Comparison of ENCODE assay signal across 8 mouse cellular contexts in genomic region chr13:56112496-56112895, GRCm38 (mm10). TPM values are rescaled to one million over a fixed set of nuclear protein-coding genes. Genes with fewer than 3 reads are reported as not detected.
DNase-seq lines count a peak whose midpoint lies in the region; ATAC-seq lines count a peak whose summit lies in the region.

No protein-coding gene starts in this region.

- WGBS in hindbrain, embryonic 12.5 days: 13% methylated on average over 4 of the region's 4 CpGs
- 36% methylated on average over 4 of the region's 4 CpGs for WGBS in hindbrain, embryonic 11.5 days
- 10% methylated on average over 4 of the region's 4 CpGs for WGBS in limb, embryonic 10.5 days

- H3K27ac ChIP-seq in hindbrain, embryonic 12.5 days: no peak overlapping the region
- H3K27ac ChIP-seq in hindbrain, embryonic 11.5 days (ENCODE audit: low read depth, low read length): no peak overlapping the region
- H3K27ac ChIP-seq in limb, embryonic 10.5 days: peak overlapping the region; percentile 72

- peaks cover 75% of the 10 kb centered on the region for H3K4me1 ChIP-seq in hindbrain, embryonic 12.5 days
- no peaks in the 10 kb centered on the region for H3K4me1 ChIP-seq in hindbrain, embryonic 11.5 days (replicated peaks; ENCODE audit: control insufficient read depth, insufficient read depth, low read length)
- peaks cover 94% of the 10 kb centered on the region for H3K4me1 ChIP-seq in limb, embryonic 10.5 days

- no peak overlapping the region for H3K4me3 ChIP-seq in hindbrain, embryonic 12.5 days
- no peak overlapping the region for H3K4me3 ChIP-seq in hindbrain, embryonic 11.5 days (ENCODE audit: low read depth, low read length)
- peak overlapping the region; percentile 23 for H3K4me3 ChIP-seq in limb, embryonic 10.5 days

- DNase-seq in hindbrain, embryonic 11.5 days (ENCODE audit: low spot score): no peak
- peak; percentile 23 to 28 for DNase-seq in B cell, adult 2 months
- peak; percentile 10 for DNase-seq in T-cell, adult 2 months (ENCODE audit: low spot score)
- DNase-seq in limb, embryonic 10.5 days (ENCODE audit: low spot score): peak; percentile 77
- no peak for DNase-seq in frontal cortex, postnatal 25 days (ENCODE audit: low spot score in 2 of 2)
- no peak for DNase-seq in cerebellum, postnatal 4 days (ENCODE audit: low spot score in 2 of 2)
- no peak for DNase-seq in left cerebral cortex, adult 11 months (ENCODE audit: low spot score)

- no peak overlapping the region; the same call in 1 of the 2 replicates for H3K4me2 ChIP-seq in hindbrain, embryonic 12.5 days (replicated peaks)
- no peak overlapping the region for H3K4me2 ChIP-seq in hindbrain, embryonic 11.5 days (replicated peaks; ENCODE audit: low read depth, low read length)

- no peaks in the 10 kb centered on the region for H3K9me3 ChIP-seq in hindbrain, embryonic 12.5 days (replicated peaks)
- no peaks in the 10 kb centered on the region for H3K9me3 ChIP-seq in hindbrain, embryonic 11.5 days (ENCODE audit: control insufficient read depth, low read length)
- H3K9me3 ChIP-seq in limb, embryonic 10.5 days (replicated peaks): no peaks in the 10 kb centered on the region

- peaks cover 20% of the 10 kb centered on the region for H3K36me3 ChIP-seq in hindbrain, embryonic 12.5 days
- H3K36me3 ChIP-seq in hindbrain, embryonic 11.5 days (ENCODE audit: control insufficient read depth, insufficient read depth, low read length): 0 out of 2 replicates have a peak, but pooled peaks cover 4% of the 10 kb centered on the region
- H3K36me3 ChIP-seq in limb, embryonic 10.5 days: peaks cover 96% of the 10 kb centered on the region

- no peaks in the 10 kb centered on the region for H3K27me3 ChIP-seq in hindbrain, embryonic 12.5 days
- no peaks in the 10 kb centered on the region for H3K27me3 ChIP-seq in hindbrain, embryonic 11.5 days (ENCODE audit: control insufficient read depth, insufficient read depth, low read length)
- no peaks in the 10 kb centered on the region for H3K27me3 ChIP-seq in limb, embryonic 10.5 days (ENCODE audit: low read depth, poor library complexity, severe bottlenecking)

- ATAC-seq in hindbrain, embryonic 12.5 days (ENCODE audit: low FRiP score): no peak
- ATAC-seq in hindbrain, embryonic 11.5 days (ENCODE audit: low FRiP score): no peak

- H3K9ac ChIP-seq in hindbrain, embryonic 12.5 days: 0 out of 2 replicates have a peak overlapping the region, but pooled peaks have one; percentile 37
- H3K9ac ChIP-seq in hindbrain, embryonic 11.5 days (ENCODE audit: low read depth, low read length): no peak overlapping the region

RNA-seq across cellular contexts. Expression of gene H2afy, which starts 23.7 kb away (rescaled TPM):
- polyA plus RNA-seq in hindbrain, embryonic 12.5 days (2016; fragmentation: Nextera tagmentation; extraction: Ambion mirVana): 491 and 497 TPM in 2 replicates
- polyA plus RNA-seq in hindbrain, embryonic 11.5 days (2014; fragmentation: Nextera tagmentation; extraction: Ambion mirVana): 578 and 619 TPM in 2 replicates
- 642 and 645 TPM in 2 replicates for polyA plus RNA-seq in limb, embryonic 10.5 days (2016; fragmentation: Nextera tagmentation; extraction: Ambion mirVana)

Comparison
In these comparisons a context has a peak if more than half of its experiments do, and no peak if none do; other contexts are left out.
1. DNase-seq: peak in B cell, adult 2 months (2 of 2), T-cell, adult 2 months (single experiment) and limb, embryonic 10.5 days (single experiment); none in hindbrain, embryonic 11.5 days (single experiment), frontal cortex, postnatal 25 days (0 of 2), cerebellum, postnatal 4 days (0 of 2) and left cerebral cortex, adult 11 months (single experiment).